Mouse (Mus musculus) cerebellum, adult 2 months (tissue): ENCODE results near the gene Pla2g16. TPM values are rescaled to one million over a fixed set of nuclear protein-coding genes. Genes with fewer than 3 reads are reported as not detected.

Experiments used
- DNase-seq, 2 experiments: peaks; one replicate each; pipeline ENCODE4 v3.0.0; 2021
- H3K27ac ChIP-seq: fragments of 200-500 bp; 2 replicates; pipeline ENCODE4 v1.5.1; 2012; ENCODE audit warnings: low read length, control low read depth, inconsistent platforms; ENCODE audit not compliant: insufficient read depth
- H3K27me3 ChIP-seq: fragments of 200-500 bp; 2 replicates; pipeline ENCODE4 v1.6.1; 2012; ENCODE audit warnings: inconsistent platforms, mild to moderate bottlenecking, low read length, moderate library complexity; ENCODE audit not compliant: control insufficient read depth, insufficient read depth
- H3K4me1 ChIP-seq: fragments of 200-500 bp; 2 replicates; pipeline ENCODE4 v1.6.1; 2011; ENCODE audit warnings: low read length; ENCODE audit not compliant: control insufficient read depth, insufficient read depth
- H3K4me3 ChIP-seq: fragments of 200-500 bp; replicated peaks from 2 replicates; pipeline ENCODE3; 2011; ENCODE audit warnings: mild to moderate bottlenecking, low read depth, low read length, control low read depth; ENCODE audit not compliant: insufficient read depth
- CTCF ChIP-seq: fragments of 200-500 bp; IDR thresholded peaks from 2 replicates; pipeline ENCODE4 v1.5.1; 2011; ENCODE audit warnings: low read depth, mild to moderate bottlenecking, control low read depth, low read length, moderate library complexity, borderline replicate concordance; ENCODE audit not compliant: insufficient read depth
- POLR2A ChIP-seq: fragments of 200-500 bp; IDR thresholded peaks from 2 replicates; pipeline ENCODE4 v1.6.1; 2011; ENCODE audit warnings: low read length, control low read depth, borderline replicate concordance; ENCODE audit not compliant: insufficient read depth
- WGBS: fragments of 180-500 bp; shearing (Covaris S2); methylation state at CpG from one replicate; pipeline ENCODE4 v1.1.7; 2018; 5-methylcytosine and 5-hydroxymethylcytosine counted together
- polyA plus RNA-seq: library from polyadenylated mRNA; depleted of rRNA; stranded (reverse); fragments of >200 nt; gene quantifications from 2 replicates; pipeline ENCODE4 v1.2.3, GENCODE M21; 2012

Gene Pla2g16
- polyA plus RNA-seq, 1 experiment, result 56.9 TPM

GRCm38 (mm10) chr19:7566826-7567225 is 9.6 kb downstream of the Pla2g16 start:
- no peak for TF ChIP-seq POLR2A
- no peak for TF ChIP-seq CTCF
- Histone ChIP-seq H3K4me1 (no peaks in the 10 kb centered on the region), H3K27ac (peak overlapping the region; percentile 53; the same call in 1 of the 2 replicates), H3K27me3 (no peaks in the 10 kb centered on the region), H3K4me3 (no peak overlapping the region)
- WGBS, result 77% methylated on average over 3 of the region's 3 CpGs
- peak in 1 of 2 experiments; percentile 5 for DNase-seq

- WGBS, result 65% methylated on average over 3 of the region's 3 CpGs
- H3K27ac ChIP-seq, result no peak overlapping the region; the same call in 1 of the 2 replicates
- TF ChIP-seq POLR2A (no peak), CTCF (no peak)
Observed at GRCm38 (mm10) chr19:7568364-7568763, 11.1 kb downstream of the Pla2g16 start.

GRCm38 (mm10) chr19:7569650-7570049 is 12.4 kb downstream of the Pla2g16 start:
- Histone ChIP-seq H3K27ac (no peak overlapping the region), H3K27me3 (no peaks in the 10 kb centered on the region), H3K4me3 (no peak overlapping the region), H3K4me1 (no peaks in the 10 kb centered on the region)
- DNase-seq, result no peak
- WGBS, result 73% methylated on average over 5 of the region's 5 CpGs
- TF ChIP-seq POLR2A (no peak), CTCF (no peak)

More at GRCm38 (mm10) chr19:7568364-7568763, 11.1 kb downstream of the Pla2g16 start:
- no peaks in the 10 kb centered on the region for H3K27me3 ChIP-seq
- no peak overlapping the region for H3K4me3 ChIP-seq
- H3K4me1 ChIP-seq, result no peaks in the 10 kb centered on the region
- DNase-seq, result no peak

GRCm38 (mm10) chr19:7576180-7576579 is 18.9 kb downstream of the Pla2g16 start:
- no peak for DNase-seq
- Histone ChIP-seq H3K27ac (no peak overlapping the region), H3K4me3 (no peak overlapping the region), H3K4me1 (no peaks in the 10 kb centered on the region), H3K27me3 (no peaks in the 10 kb centered on the region)
- 82% methylated on average over 1 of the region's 1 CpGs for WGBS
- TF ChIP-seq POLR2A (no peak), CTCF (no peak)

GRCm38 (mm10) chr19:7577710-7578109 is 20.5 kb downstream of the Pla2g16 start:
- H3K27me3 ChIP-seq, result no peaks in the 10 kb centered on the region
- H3K4me1 ChIP-seq, result no peaks in the 10 kb centered on the region
- TF ChIP-seq POLR2A (no peak), CTCF (no peak)
- DNase-seq, result no peak
- no peak overlapping the region for H3K27ac ChIP-seq
- H3K4me3 ChIP-seq, result no peak overlapping the region
- 88% methylated on average over 3 of the region's 3 CpGs for WGBS

GRCm38 (mm10) chr19:7581042-7581441 is 23.8 kb downstream of the Pla2g16 start:
- TF ChIP-seq POLR2A, result no peak
- WGBS, result 67% methylated on average over 5 of the region's 5 CpGs
- Histone ChIP-seq H3K27me3 (no peaks in the 10 kb centered on the region), H3K4me3 (no peak overlapping the region), H3K27ac (no peak overlapping the region), H3K4me1 (peaks cover 4% of the 10 kb centered on the region; the same call in 1 of the 2 replicates)
- DNase-seq, result no peak

- peaks cover 4% of the 10 kb centered on the region; the same call in 1 of the 2 replicates for H3K4me1 ChIP-seq
- peak overlapping the region; percentile 61; the same call in 1 of the 2 replicates for H3K27ac ChIP-seq
- no peaks in the 10 kb centered on the region for H3K27me3 ChIP-seq
- 45% methylated on average over 7 of the region's 7 CpGs for WGBS
- H3K4me3 ChIP-seq, result no peak overlapping the region
- TF ChIP-seq CTCF (no peak), POLR2A (no peak)
- no peak for DNase-seq
Observed at GRCm38 (mm10) chr19:7583101-7583500, 25.8 kb downstream of the Pla2g16 start.

- 82% methylated on average over 3 of the region's 3 CpGs for WGBS
- Histone ChIP-seq H3K4me3 (no peak overlapping the region), H3K4me1 (peaks cover 4% of the 10 kb centered on the region; the same call in 1 of the 2 replicates), H3K27me3 (no peaks in the 10 kb centered on the region), H3K27ac (no peak overlapping the region)
- no peak for DNase-seq
- TF ChIP-seq CTCF (no peak), POLR2A (no peak)
Observed at GRCm38 (mm10) chr19:7583599-7583998, 26.3 kb downstream of the Pla2g16 start.
